Mouse (Mus musculus): Measurements from ENCODE around the gene Foxp1.

GRCm38 (mm10) chr6:99425044-99425443 is 97.5 kb downstream of the Foxp1 start:
- TF ChIP-seq CTCF (IDR thresholded peaks at IDR 0.05; ENCODE audit: low read depth, low read length), result no peak
- no peak for TF ChIP-seq GATA1 (IDR thresholded peaks at IDR 0.05; ENCODE audit: borderline replicate concordance, low read length)
- no peak for TF ChIP-seq GATA2 (IDR thresholded peaks at IDR 0.05; ENCODE audit: borderline replicate concordance, low read depth, low read length)

All from G1E (cell line).